Mouse (Mus musculus): ENCODE data around the gene Cstf2. TPM values are rescaled to one million over a fixed set of nuclear protein-coding genes. Genes with fewer than 3 reads are reported as not detected.

Gene Cstf2
- polyA plus RNA-seq (2017; shearing (Covaris generic)), result 10 to 100 TPM; 41.8 to 45.8 TPM

DNA sequence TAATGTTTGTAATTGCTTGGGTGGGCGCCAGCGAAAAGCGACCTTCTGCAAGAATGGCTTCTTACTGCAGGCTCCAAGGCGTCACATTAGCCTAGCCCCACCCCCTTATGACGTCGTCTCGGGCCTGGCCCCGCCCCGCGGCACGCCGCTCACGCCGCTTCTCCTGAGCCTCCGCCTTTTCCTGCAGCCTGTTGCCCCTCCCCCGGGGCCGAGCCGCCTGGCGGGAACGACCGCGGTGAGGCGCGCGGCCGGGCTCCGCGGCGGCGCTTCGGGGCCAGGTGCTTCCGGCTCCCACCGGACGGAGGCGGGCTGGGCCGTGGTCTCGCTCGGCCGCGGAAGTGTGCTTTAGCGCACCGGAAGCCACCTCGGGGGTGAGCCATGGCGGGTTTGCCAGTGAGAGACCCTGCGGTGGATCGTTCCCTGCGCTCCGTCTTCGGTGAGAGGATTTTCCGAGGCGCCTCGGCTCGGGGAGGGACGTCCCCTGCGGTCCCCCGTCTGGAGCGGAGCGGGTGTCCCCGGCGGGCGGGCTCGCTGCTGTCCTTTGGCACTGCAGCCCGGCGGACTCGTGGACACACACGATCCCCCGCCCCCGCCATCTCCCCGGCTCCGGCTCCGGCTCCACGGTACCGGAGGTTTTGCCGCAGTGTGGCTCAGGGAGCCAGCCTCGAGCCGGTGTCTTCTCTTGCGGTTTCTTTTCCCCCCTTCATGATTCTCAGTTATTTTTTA, at the start of gene Cstf2:
TSS of gene Cstf2 (plus strand) at position 201 of the 726 bp plus-strand sequence.

Other genes with a start within 250 kb of the Cstf2 start
- not detected for gene Tnmd, start 208.2 kb upstream of the Cstf2 start, polyA plus RNA-seq (2017; shearing (Covaris generic))
- 1 to 10 TPM; 4.9 to 5.1 TPM for gene Tspan6, start 160.8 kb upstream of the Cstf2 start, polyA plus RNA-seq (2017; shearing (Covaris generic))
- under 1 TPM; 0.07 to 0.81 TPM for gene Srpx2, start 150.8 kb upstream of the Cstf2 start, polyA plus RNA-seq (2017; shearing (Covaris generic))
- under 1 TPM; 0.20 to 0.89 TPM for gene Sytl4, start 77.4 kb upstream of the Cstf2 start, polyA plus RNA-seq (2017; shearing (Covaris generic))
- 1 to 10 TPM; 1.6 to 2.0 TPM for gene Xkrx, start 102.9 kb downstream of the Cstf2 start, polyA plus RNA-seq (2017; shearing (Covaris generic))
- under 1 TPM in 1 of 2 experiments, not detected in 1; 0.24 TPM for gene Arl13a, start 128.3 kb downstream of the Cstf2 start, polyA plus RNA-seq (2017; shearing (Covaris generic))
- gene Nox1, start 162.8 kb downstream of the Cstf2 start, polyA plus RNA-seq (2017; shearing (Covaris generic)), result 1 to 10 TPM in 1 of 2 experiments, under 1 TPM in 1; 0.75 to 1.4 TPM
- 10 to 100 TPM; 27.6 to 34.6 TPM for gene Trmt2b, start 217.8 kb downstream of the Cstf2 start, polyA plus RNA-seq (2017; shearing (Covaris generic))
- gene Tmem35a, start 236.0 kb downstream of the Cstf2 start, polyA plus RNA-seq (2017; shearing (Covaris generic)), result under 1 TPM in 1 of 2 experiments, not detected in 1; 0.16 TPM
- gene Cenpi, start 248.9 kb downstream of the Cstf2 start, polyA plus RNA-seq (2017; shearing (Covaris generic)), result 1 to 10 TPM in 1 of 2 experiments, not detected in 1; 1.1 TPM

All from inflammation-experienced regulatory T-cells (primary cell).